Mouse (Mus musculus) forebrain, postnatal 0 days (tissue): Measurements from ENCODE around the gene Traf3. TPM values are rescaled to one million over a fixed set of nuclear protein-coding genes. Genes with fewer than 3 reads are reported as not detected.

Experiments
- ATAC-seq: fragments of 200-750 bp; cut with Nextera tagmentation; 2 replicates; pipeline ENCODE4 v1.8.0; 2017; ENCODE audit warnings: mild to moderate bottlenecking, moderate library complexity
- DNase-seq: peaks from one replicate; pipeline ENCODE4 v3.0.0-alpha.2; 2015
- H3K27ac ChIP-seq: fragments of 300-500 bp; sonication (generic); 2 replicates; pipeline ENCODE4 v1.5.1; 2014; ENCODE audit warnings: low read depth, mild to moderate bottlenecking, antibody characterized with exemption, low read length, moderate library complexity, mixed read lengths
- H3K27me3 ChIP-seq: fragments of 300-500 bp; sonication (generic); 2 replicates; pipeline ENCODE4 v1.6.1; 2014; ENCODE audit warnings: mild to moderate bottlenecking, low read length, mixed read lengths; ENCODE audit not compliant: insufficient read depth
- H3K36me3 ChIP-seq: fragments of 300-500 bp; sonication (generic); 2 replicates; pipeline ENCODE4 v1.6.1; 2014; ENCODE audit warnings: mild to moderate bottlenecking, moderate library complexity; ENCODE audit not compliant: insufficient read depth
- H3K4me1 ChIP-seq: fragments of 300-500 bp; sonication (generic); 2 replicates; pipeline ENCODE4 v1.6.1; 2014; ENCODE audit warnings: antibody characterized with exemption; ENCODE audit not compliant: insufficient read depth
- H3K4me2 ChIP-seq: fragments of 300-500 bp; sonication (generic); 2 replicates; pipeline ENCODE4 v1.6.1; 2014; ENCODE audit warnings: low read depth, mild to moderate bottlenecking, moderate library complexity
- H3K4me3 ChIP-seq: fragments of 300-500 bp; sonication (generic); 2 replicates; pipeline ENCODE4 v1.5.1; 2014; ENCODE audit warnings: low read depth, low read length, mixed read lengths
- H3K9ac ChIP-seq: fragments of 300-500 bp; sonication (generic); 2 replicates; pipeline ENCODE4 v1.6.1; 2014; ENCODE audit warnings: mild to moderate bottlenecking
- H3K9me3 ChIP-seq: fragments of 300-500 bp; sonication (generic); 2 replicates; pipeline ENCODE4 v1.6.1; 2016; ENCODE audit warnings: low read length
- CTCF ChIP-seq: sonication (generic); IDR thresholded peaks from 2 replicates; pipeline ENCODE4 v1.5.1; 2016; ENCODE audit warnings: antibody characterized with exemption, control low read depth, low read depth
- WGBS: fragments of 180-500 bp; shearing (Covaris S2); extraction: QIAGEN DNeasy Blood & Tissue Kit; methylation state at CpG from one replicate; pipeline ENCODE4 v1.1.7; 2014; 5-methylcytosine and 5-hydroxymethylcytosine counted together
- polyA plus RNA-seq: library from polyadenylated mRNA; unstranded; fragments of >200 nt; fragmentation: Nextera tagmentation; extraction: Ambion mirVana; gene quantifications from 2 replicates; pipeline ENCODE4 v1.2.1, GENCODE M21; 2015
- total RNA-seq: library from RNA; depleted of rRNA; stranded (reverse); fragments of >200 nt; gene quantifications from 2 replicates; pipeline ENCODE4 v1.2.3, GENCODE M21; 2014

The Traf3 gene
- total and polyA plus RNA-seq, 2 experiments from 2014 or later: 11.5 to 25.1 TPM

DNA sequence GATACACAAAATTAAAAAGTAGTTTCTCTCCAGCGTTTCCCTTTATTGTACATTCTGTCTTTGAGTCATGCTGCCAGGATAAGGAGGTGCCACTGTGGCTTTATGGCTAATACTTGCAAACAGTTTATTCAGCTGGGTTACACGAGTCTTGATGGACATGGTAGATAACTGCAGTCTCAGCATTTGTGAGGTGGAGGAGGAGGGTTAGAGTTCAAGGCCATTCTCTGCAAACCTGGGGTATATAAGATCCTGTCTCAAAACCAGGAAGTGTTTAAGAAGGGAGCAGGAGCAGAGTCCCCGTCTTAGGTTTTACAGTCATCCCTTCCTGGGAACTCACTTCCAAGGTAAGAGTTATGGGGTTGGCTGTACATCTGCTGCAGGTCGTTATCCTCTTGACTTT, 30.4 kb downstream of the Traf3 start:
- Histone ChIP-seq H3K9me3 (no peaks in the 10 kb centered on the region), H3K4me1 (peaks cover 6% of the 10 kb centered on the region; the same call in 1 of the 2 replicates), H3K36me3 (no peaks in the 10 kb centered on the region), H3K27ac (no peak overlapping the region), H3K4me2 (no peak overlapping the region), H3K4me3 (no peak overlapping the region), H3K9ac (no peak overlapping the region), H3K27me3 (no peaks in the 10 kb centered on the region)
- DNase-seq (no peak), ATAC-seq (no peak)
- WGBS: 90% methylated on average over 4 of the region's 4 CpGs
- no peak for TF ChIP-seq CTCF

DNA sequence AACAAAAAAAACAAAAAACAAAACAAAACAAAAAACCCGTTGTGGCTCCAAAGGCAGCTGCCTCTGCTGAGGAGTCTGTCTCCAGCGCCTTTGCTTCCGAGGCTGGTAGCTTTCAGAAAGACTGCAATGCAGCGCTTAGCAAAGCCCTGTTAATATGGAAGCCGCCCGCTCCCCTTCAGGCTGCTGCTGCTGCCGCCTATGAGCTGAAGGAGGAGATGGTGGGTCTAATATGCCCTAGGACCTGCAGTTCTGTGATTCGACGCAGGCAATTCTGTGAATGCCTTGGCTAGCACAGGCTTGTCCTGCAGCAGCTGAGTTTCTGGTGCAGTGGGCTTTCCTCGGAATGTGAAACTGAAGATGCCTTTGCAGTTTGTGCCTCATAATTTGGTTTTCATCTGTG, 36.9 kb downstream of the Traf3 start:
- Histone ChIP-seq H3K9ac (no peak overlapping the region), H3K27ac (0 out of 2 replicates have a peak overlapping the region, but pooled peaks have one; percentile 11), H3K27me3 (no peaks in the 10 kb centered on the region), H3K9me3 (no peaks in the 10 kb centered on the region), H3K4me2 (peak overlapping the region; percentile 5; the same call in 1 of the 2 replicates), H3K4me3 (no peak overlapping the region), H3K4me1 (peaks cover 7% of the 10 kb centered on the region), H3K36me3 (no peaks in the 10 kb centered on the region)
- WGBS: 42% methylated on average over 10 of the region's 10 CpGs
- ATAC-seq (peak; percentile 79), DNase-seq (peak; percentile 58)
- peak; percentile 44 for TF ChIP-seq CTCF

DNA sequence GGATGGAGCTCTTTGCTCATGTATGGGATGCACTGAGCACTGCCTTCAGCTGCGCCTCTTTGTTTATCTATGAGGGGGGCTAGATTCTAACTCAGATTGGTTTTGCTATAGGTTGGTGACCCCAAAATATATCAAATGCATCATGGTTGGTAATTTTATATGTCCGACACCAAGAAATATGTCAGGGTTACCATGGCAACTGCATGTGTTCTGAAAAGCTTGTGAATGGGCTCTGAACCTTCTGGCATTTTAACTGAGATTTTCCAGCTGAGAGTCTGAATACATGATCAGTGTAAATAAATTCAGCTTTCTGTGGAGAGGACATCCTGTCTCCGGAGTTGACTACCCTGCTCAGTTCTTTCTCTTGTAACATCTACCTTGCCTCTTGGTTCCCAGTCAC, 37.8 kb downstream of the Traf3 start:
- Histone ChIP-seq H3K4me3 (no peak overlapping the region), H3K9me3 (no peaks in the 10 kb centered on the region), H3K4me1 (peaks cover 7% of the 10 kb centered on the region), H3K4me2 (peak overlapping the region; percentile 10; the same call in 1 of the 2 replicates), H3K27ac (peak overlapping the region; percentile 60), H3K36me3 (no peaks in the 10 kb centered on the region), H3K27me3 (no peaks in the 10 kb centered on the region), H3K9ac (peak overlapping the region; percentile 18; the same call in 1 of the 2 replicates)
- WGBS: 42% methylated on average over 3 of the region's 3 CpGs
- ATAC-seq (peak; percentile 69), DNase-seq (peak; percentile 69)
- no peak for TF ChIP-seq CTCF

DNA sequence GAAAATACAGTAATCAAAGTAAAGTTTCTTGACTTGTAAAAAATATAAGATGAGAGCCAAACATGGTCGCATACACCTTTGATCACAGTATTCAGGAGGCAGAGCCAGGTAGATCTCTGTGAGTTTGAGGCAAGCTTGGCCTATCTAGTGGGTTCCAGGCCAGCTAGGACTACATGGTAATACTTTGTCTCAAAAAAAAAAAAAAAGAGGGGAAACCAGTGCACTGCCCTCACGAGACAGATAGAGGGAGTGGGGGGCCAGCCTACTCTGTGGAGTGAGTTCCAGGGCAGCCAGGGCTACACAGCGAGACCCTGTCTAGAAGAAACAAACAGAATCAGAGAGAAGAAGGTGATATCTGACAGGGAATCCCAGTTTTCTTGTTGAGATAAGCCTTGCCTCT, 41.5 kb downstream of the Traf3 start:
- no peak for ATAC-seq
- H3K27me3 ChIP-seq: no peaks in the 10 kb centered on the region

DNA sequence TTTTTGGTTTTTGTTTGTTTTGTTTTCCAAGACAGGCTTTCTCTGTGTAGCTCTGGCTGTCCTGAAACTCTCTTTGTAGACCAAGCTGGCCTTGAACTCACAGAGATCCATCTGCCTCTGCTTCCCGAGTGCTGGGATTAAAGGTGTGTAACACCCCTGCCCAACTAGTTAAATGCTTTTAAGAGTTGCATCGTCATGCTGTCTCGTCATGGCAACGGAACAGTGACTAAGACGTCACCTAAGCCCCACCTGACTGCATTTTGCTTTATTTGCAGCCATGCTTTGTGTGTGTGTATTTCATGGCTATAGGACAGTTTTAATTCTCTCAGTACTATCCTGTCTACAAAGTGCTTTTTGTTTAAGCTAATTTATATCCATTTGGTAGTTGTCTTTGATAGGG, 45.6 kb downstream of the Traf3 start:
- Histone ChIP-seq H3K4me3 (no peak overlapping the region), H3K27ac (no peak overlapping the region), H3K9me3 (no peaks in the 10 kb centered on the region), H3K9ac (no peak overlapping the region), H3K36me3 (no peaks in the 10 kb centered on the region), H3K4me1 (no peaks in the 10 kb centered on the region), H3K4me2 (no peak overlapping the region), H3K27me3 (no peaks in the 10 kb centered on the region)
- 67% methylated on average over 5 of the region's 5 CpGs for WGBS
- DNase-seq (no peak), ATAC-seq (no peak)
- no peak for TF ChIP-seq CTCF

More for the DNA sequence above, 41.5 kb downstream of the Traf3 start:
- Histone ChIP-seq H3K4me2 (no peak overlapping the region), H3K36me3 (no peaks in the 10 kb centered on the region), H3K4me3 (no peak overlapping the region), H3K9me3 (no peaks in the 10 kb centered on the region), H3K4me1 (peaks cover 7% of the 10 kb centered on the region), H3K9ac (no peak overlapping the region), H3K27ac (no peak overlapping the region)
- no peak for DNase-seq
- WGBS: 87% methylated on average over 3 of the region's 3 CpGs
- TF ChIP-seq CTCF: no peak

DNA sequence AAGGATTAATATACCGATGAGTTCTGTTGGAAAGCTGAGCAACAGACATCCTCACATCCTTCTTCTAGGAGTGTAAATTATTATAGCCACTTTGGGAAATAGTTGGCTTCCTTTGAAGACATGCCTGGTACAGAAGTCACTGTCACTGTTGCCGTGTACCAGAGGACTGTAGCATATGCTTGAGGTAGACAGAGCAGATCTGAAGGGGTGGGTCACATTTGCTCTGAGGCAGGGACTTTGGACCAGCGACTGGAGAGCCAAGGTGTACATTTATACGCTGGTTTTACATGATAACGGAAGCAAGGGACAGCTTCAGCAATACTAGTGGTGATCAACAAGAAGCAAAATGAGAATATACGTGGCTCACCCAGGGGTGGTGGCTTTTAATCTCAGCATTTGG, 52.7 kb downstream of the Traf3 start:
- H3K27ac ChIP-seq: no peak overlapping the region
- H3K36me3 ChIP-seq: peaks cover 16% of the 10 kb centered on the region
- no peak overlapping the region for H3K4me3 ChIP-seq
- no peaks in the 10 kb centered on the region for H3K4me1 ChIP-seq
- WGBS: 95% methylated on average over 6 of the region's 6 CpGs
- no peak for ATAC-seq
- TF ChIP-seq CTCF: no peak
- no peak overlapping the region for H3K9ac ChIP-seq
- no peak overlapping the region for H3K4me2 ChIP-seq
- H3K27me3 ChIP-seq: no peaks in the 10 kb centered on the region
- H3K9me3 ChIP-seq: no peaks in the 10 kb centered on the region
- no peak for DNase-seq

DNA sequence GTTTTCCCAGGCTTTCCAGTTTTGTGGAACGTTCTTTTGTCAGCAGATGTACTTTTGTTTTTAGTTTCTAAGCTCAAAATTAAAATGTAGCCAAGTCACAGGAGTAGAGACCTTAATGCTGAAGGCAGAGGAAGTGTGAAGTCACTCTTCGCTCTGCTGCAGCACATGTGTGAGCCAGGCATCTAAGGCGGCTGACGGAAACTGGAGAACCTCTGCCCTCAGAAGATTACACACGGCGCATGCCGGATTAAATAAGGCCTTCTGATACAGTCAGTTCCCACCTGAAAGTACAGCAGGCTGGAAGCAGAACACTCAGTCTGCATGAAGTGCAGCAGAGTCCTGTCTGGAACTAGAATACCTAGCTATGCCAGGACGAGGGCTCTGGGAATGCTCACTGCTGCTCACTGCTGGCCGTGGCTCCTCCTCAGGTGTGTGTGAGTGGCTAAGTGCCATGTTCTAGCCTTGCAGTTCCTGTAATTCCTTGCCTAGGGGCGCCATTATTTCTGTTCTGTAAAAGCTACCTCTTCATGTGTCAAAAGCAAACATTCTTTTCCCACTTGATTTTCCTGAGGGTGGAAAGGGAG, 59.1 kb downstream of the Traf3 start:
- ATAC-seq: no peak
- no peaks in the 10 kb centered on the region for H3K4me1 ChIP-seq
- TF ChIP-seq CTCF: no peak
- H3K4me2 ChIP-seq: no peak overlapping the region
- H3K27me3 ChIP-seq: no peaks in the 10 kb centered on the region
- no peak overlapping the region for H3K9ac ChIP-seq
- DNase-seq: no peak
- peak overlapping the region; percentile 5; the same call in 1 of the 2 replicates for H3K27ac ChIP-seq
- H3K36me3 ChIP-seq: peaks cover 20% of the 10 kb centered on the region
- WGBS: 68% methylated on average over 10 of the region's 10 CpGs
- no peak overlapping the region for H3K4me3 ChIP-seq
- no peaks in the 10 kb centered on the region for H3K9me3 ChIP-seq
